Mouse (Mus musculus) lung, adult 2 months (tissue): ENCODE data around the gene Mybpc1.

ENCODE experiments used
- CTCF ChIP-seq: fragments of 200-500 bp; IDR thresholded peaks from 2 replicates; pipeline ENCODE4 v1.5.1; 2011; ENCODE audit warnings: mild to moderate bottlenecking, low read length, control low read depth; ENCODE audit not compliant: insufficient read depth
- POLR2A ChIP-seq: fragments of 200-500 bp; IDR thresholded peaks from 2 replicates; pipeline ENCODE4 v1.6.1; 2011; ENCODE audit warnings: low read depth, mild to moderate bottlenecking, control low read depth, low read length, borderline replicate concordance; ENCODE audit errors: extremely low read depth

DNA sequence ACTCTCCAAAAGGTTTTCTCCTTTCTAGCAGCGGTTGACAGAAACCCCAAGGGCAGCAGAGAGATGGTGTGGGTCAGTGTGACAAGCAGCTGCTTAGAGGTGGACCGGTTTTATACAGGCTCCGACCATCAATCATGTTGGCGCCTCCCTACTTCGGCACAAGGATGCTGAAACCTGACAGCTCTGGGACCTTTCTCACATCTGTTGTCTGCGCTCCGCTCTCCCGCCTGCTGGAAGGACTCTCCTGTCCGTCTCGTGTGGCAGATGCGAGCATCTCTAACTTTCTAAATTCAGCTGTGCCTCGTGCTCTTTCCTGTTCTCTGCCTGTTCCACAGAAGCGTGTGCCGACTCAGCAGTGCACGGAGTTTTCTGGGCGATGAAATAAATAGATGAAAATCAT lies at the start of gene Mybpc1:
- TF ChIP-seq CTCF (no peak), POLR2A (no peak)
